Mouse (Mus musculus) cortical plate, adult 2 months (tissue): ENCODE results near the gene Meis1.

ENCODE experiments used
- CTCF ChIP-seq: fragments of 200-500 bp; IDR thresholded peaks from 2 replicates; pipeline ENCODE4 v1.5.1; 2011; ENCODE audit warnings: mild to moderate bottlenecking, control low read depth, low read length; ENCODE audit not compliant: insufficient read depth; ENCODE audit errors: extremely low read depth
- POLR2A ChIP-seq: fragments of 200-500 bp; IDR thresholded peaks from 2 replicates; pipeline ENCODE4 v1.6.1; 2011; ENCODE audit warnings: mild to moderate bottlenecking, low read length, control low read depth; ENCODE audit not compliant: insufficient read depth; ENCODE audit errors: extremely low read depth

- no peak for TF ChIP-seq CTCF
- TF ChIP-seq POLR2A, result no peak
Measured at GRCm38 (mm10) chr11:19008610-19009384, 10.0 kb downstream of the Meis1 start.
